Mouse (Mus musculus) heart, embryonic 10.5 days (tissue): ENCODE data around the gene Gm44502. TPM values are rescaled to one million over a fixed set of nuclear protein-coding genes. Genes with fewer than 3 reads are reported as not detected.
A peak's percentile ranks its signal among the peaks of the same experiment; 100 is the strongest.
"Not testable (repeated sequence)": the region's sequence is repeated elsewhere in the genome, so short reads cannot be mapped to it uniquely, and the experiment has no call there.

ENCODE experiments used
- DNase-seq: peaks from one replicate; pipeline ENCODE4 v3.0.0-alpha.2; 2017; ENCODE audit warnings: low spot score
- H3K27ac ChIP-seq: fragments of 300-500 bp; sonication (generic); 2 replicates; pipeline ENCODE4 v1.5.1; 2016; ENCODE audit warnings: mild to moderate bottlenecking
- H3K27me3 ChIP-seq: fragments of 300-500 bp; sonication (generic); 2 replicates; pipeline ENCODE4 v1.6.1; 2016; ENCODE audit warnings: mild to moderate bottlenecking; ENCODE audit not compliant: poor library complexity, insufficient read depth, severe bottlenecking
- H3K36me3 ChIP-seq: fragments of 300-500 bp; sonication (generic); 2 replicates; pipeline ENCODE4 v1.6.1; 2016; ENCODE audit warnings: mild to moderate bottlenecking, moderate library complexity
- H3K4me1 ChIP-seq: fragments of 300-500 bp; sonication (generic); 2 replicates; pipeline ENCODE4 v1.6.1; 2016; ENCODE audit warnings: mild to moderate bottlenecking
- H3K4me3 ChIP-seq: fragments of 300-500 bp; sonication (generic); 2 replicates; pipeline ENCODE4 v1.5.1; 2016; ENCODE audit warnings: mild to moderate bottlenecking, moderate library complexity
- H3K9me3 ChIP-seq: fragments of 300-500 bp; sonication (generic); 2 replicates; pipeline ENCODE4 v1.6.1; 2016; ENCODE audit warnings: mild to moderate bottlenecking, moderate library complexity
- WGBS: fragments of 180-500 bp; shearing (Covaris S2); methylation state at CpG from one replicate; pipeline ENCODE4 v1.1.7; 2016; 5-methylcytosine and 5-hydroxymethylcytosine counted together
- polyA plus RNA-seq: library from polyadenylated mRNA; unstranded; fragments of >200 nt; fragmentation: Nextera tagmentation; extraction: Ambion mirVana; gene quantifications from 2 replicates; pipeline ENCODE4 v1.2.1, GENCODE M21; 2016

The Gm44502 gene
- polyA plus RNA-seq, 1 experiment from 2014 or later, result 0.58 TPM

DNA sequence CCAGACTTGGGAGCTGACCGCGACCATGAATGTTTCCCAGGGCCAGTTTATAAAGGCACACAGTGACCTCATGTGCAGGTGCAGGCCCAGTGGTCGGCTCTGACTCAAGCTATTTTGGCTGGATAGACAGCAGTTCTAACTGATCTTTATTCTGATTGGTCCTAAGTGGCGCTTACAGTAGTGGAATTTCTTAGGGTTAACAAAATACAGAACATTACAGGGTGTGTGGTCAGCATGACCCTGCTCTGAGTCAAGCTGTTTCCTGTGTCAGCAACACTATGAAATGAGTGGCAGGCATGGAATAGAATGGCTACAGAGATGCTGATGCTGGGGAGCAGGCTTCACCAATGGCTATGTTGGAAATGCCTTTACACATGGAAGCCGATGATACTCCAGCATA lies 6.4 kb upstream of the Gm44502 start:
- 78% methylated on average over 5 of the region's 5 CpGs for WGBS
- no peaks in the 10 kb centered on the region for H3K27me3 ChIP-seq
- no peaks in the 10 kb centered on the region for H3K4me1 ChIP-seq
- H3K9me3 ChIP-seq, result no peaks in the 10 kb centered on the region
- no peak overlapping the region for H3K27ac ChIP-seq
- H3K4me3 ChIP-seq, result no peak overlapping the region
- DNase-seq, result no peak
- no peaks in the 10 kb centered on the region for H3K36me3 ChIP-seq

- no peak overlapping the region for H3K4me3 ChIP-seq
- no peak overlapping the region for H3K27ac ChIP-seq
- H3K36me3 ChIP-seq, result no peaks in the 10 kb centered on the region
- 71% methylated on average over 3 of the region's 3 CpGs for WGBS
- no peaks in the 10 kb centered on the region for H3K27me3 ChIP-seq
- DNase-seq, result no peak
- H3K9me3 ChIP-seq, result no peaks in the 10 kb centered on the region
- no peaks in the 10 kb centered on the region for H3K4me1 ChIP-seq
Measured at GRCm38 (mm10) chr15:89434136-89434535, 4.6 kb upstream of the Gm44502 start.

DNA sequence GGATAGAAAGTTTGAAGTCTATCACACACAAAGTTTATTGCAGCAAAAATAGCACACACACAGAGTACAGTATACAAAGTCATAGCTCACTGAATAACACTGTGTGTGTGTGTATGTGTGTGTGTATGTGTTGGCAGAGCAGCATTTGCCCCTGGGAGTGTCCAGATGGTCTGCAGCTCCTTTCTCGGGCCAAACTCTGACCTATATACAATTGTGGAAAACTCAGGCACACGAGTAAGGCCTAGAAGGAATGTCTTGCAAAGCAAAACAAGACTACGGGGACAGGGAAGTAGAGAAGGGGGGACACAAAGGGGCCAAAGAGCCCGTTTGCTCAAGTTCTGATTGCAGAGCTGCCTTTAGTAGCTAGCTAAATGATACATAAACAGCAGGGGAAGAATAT lies 3.5 kb upstream of the Gm44502 start:
- no peak overlapping the region for H3K27ac ChIP-seq
- H3K9me3 ChIP-seq, result no peaks in the 10 kb centered on the region
- H3K4me3 ChIP-seq, result no peak overlapping the region
- no peaks in the 10 kb centered on the region for H3K27me3 ChIP-seq
- H3K4me1 ChIP-seq, result peaks cover 10% of the 10 kb centered on the region
- H3K36me3 ChIP-seq, result peaks cover 4% of the 10 kb centered on the region
- 84% methylated on average over 4 of the region's 4 CpGs for WGBS
- DNase-seq, result peak; percentile 48

DNA sequence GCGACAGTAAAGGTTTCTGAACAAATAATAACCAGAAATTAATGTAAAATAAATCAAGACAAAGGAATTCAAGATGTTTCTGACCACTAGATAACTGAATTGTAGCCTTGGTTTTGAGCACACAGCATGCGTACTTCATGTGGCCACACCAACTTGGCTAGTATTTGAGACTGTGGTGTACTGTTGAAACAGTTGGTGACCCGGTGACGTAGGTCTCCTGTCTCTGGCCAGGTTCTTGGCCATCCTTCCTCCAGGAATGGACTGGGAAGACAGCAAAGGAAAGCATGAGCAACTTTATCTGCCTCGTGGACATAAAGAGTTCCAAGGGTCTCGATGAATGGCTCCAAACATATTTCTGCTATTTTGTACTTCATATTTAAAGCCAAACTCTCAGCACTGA lies 2.3 kb upstream of the Gm44502 start:
- Histone ChIP-seq H3K4me1 (peaks cover 13% of the 10 kb centered on the region), H3K4me3 (no peak overlapping the region), H3K27me3 (no peaks in the 10 kb centered on the region), H3K27ac (no peak overlapping the region), H3K36me3 (peaks cover 15% of the 10 kb centered on the region), H3K9me3 (no peaks in the 10 kb centered on the region)
- 89% methylated on average over 6 of the region's 6 CpGs for WGBS
- peak; percentile 45 for DNase-seq

DNA sequence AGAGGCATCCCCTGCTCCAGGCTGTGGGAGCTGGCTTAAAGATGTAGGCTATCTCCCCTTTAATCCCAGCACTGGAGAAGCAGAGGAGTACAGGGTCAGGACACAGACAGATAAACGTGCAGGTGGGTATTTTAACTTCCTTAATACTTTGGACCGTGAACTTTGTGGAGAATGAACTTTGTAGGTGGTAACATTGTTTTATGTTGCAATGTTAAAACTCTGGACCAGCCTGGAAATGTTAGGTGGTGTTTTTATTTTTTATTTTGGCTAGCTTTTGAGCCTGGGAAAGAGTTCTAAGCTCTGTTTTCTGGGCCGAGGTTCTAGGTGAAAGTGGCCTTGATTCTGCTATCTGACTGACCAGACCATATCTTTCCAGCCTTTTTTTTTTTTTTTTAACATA lies 1.8 kb upstream of the Gm44502 start:
- no peak overlapping the region for H3K27ac ChIP-seq
- H3K27me3 ChIP-seq, result no peaks in the 10 kb centered on the region
- H3K36me3 ChIP-seq, result peaks cover 20% of the 10 kb centered on the region
- H3K4me1 ChIP-seq, result peaks cover 18% of the 10 kb centered on the region
- peak; percentile 66 for DNase-seq
- 74% methylated on average over 3 of the region's 3 CpGs for WGBS
- no peak overlapping the region for H3K4me3 ChIP-seq
- no peaks in the 10 kb centered on the region for H3K9me3 ChIP-seq

- H3K27ac ChIP-seq, H3K9me3 ChIP-seq, H3K27me3 ChIP-seq: not testable (repeated sequence)
- 81% methylated on average over 9 of the region's 9 CpGs for WGBS
- H3K4me1 ChIP-seq, result peaks cover 23% of the 10 kb centered on the region
- H3K4me3 ChIP-seq, result peak overlapping the region; percentile 82; the same call in 1 of the 2 replicates
- H3K36me3 ChIP-seq, result peaks cover 23% of the 10 kb centered on the region
- peak; percentile 45 for DNase-seq
Measured at GRCm38 (mm10) chr15:89430771-89431170, 1.3 kb upstream of the Gm44502 start.

GRCm38 (mm10) chr15:89430341-89430740 lies 845 bp upstream of the Gm44502 start:
- peaks cover 23% of the 10 kb centered on the region for H3K36me3 ChIP-seq
- H3K27ac ChIP-seq, result peak overlapping the region; percentile 95
- H3K27me3 ChIP-seq, result no peaks in the 10 kb centered on the region
- peak overlapping the region; percentile 82 for H3K4me3 ChIP-seq
- H3K9me3 ChIP-seq, result no peaks in the 10 kb centered on the region
- peak; percentile 68 for DNase-seq
- H3K4me1 ChIP-seq, result peaks cover 27% of the 10 kb centered on the region
- WGBS, result 40% methylated on average over 6 of the region's 6 CpGs

DNA sequence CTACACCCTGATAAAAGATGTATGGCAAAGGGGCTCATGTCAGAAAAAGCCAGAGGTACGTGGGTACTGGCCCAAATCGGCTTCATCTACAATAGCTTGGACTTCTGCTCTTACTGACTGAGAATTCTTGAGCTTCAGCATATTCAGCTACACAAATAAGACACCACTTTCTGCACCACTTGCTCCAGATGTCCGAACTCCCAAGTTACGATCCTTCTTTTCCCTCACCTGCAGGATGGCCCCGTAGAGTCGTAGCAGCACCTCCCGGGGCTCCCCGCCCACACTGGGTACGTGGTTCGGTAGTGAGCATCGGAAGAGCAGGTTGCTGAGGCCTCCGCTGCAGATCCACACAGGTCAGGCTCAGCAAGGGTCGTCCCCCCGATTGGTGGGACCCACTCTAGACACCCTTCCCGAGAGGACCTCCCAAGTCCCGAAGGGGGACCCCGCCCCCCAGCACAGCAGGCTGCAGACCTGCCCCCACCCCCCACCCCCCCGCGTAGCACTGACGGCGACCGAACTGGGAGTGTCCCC lies 610 bp downstream of the Gm44502 start:
- H3K4me3 ChIP-seq, result peak overlapping the region; percentile 82
- peak overlapping the region; percentile 95 for H3K27ac ChIP-seq
- H3K4me1 ChIP-seq, result peaks cover 42% of the 10 kb centered on the region
- H3K36me3 ChIP-seq, result peaks cover 32% of the 10 kb centered on the region
- H3K27me3 ChIP-seq, result no peaks in the 10 kb centered on the region
- WGBS, result 5% methylated on average over 22 of the region's 22 CpGs
- DNase-seq, result peak; percentile 80
- no peaks in the 10 kb centered on the region for H3K9me3 ChIP-seq

DNA sequence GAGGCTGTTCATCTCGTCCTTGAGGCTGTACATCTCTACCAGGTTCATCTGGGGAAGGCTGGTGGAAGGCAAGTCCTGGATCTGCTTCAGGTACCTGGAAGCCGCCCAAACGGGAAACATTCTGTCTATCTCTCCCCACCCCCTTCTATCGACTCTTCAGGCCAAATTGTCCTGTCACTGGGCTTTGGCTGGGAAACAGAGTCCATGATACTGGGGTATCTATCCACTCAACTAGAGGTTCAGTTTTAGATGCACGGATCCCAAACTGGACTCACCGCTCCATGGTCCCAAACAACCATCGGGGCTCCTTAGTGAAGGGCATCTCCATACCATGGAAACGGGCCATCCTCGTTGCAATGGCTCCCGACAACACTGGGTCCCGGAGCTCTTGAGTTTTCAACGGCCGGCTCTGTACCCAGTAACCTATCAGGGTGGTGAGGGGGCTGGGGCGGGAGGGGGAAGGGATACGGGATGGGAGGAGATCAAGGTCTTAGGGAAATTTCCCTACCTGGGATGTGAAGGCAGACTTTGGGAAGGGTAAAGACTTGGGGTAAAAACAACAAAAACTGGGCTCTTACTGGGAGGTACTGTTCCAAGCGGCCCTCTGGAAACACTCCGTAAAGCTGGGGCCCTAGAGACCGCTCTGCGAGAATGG lies 1.2 kb downstream of the Gm44502 start:
- H3K36me3 ChIP-seq, result peaks cover 38% of the 10 kb centered on the region
- H3K4me1 ChIP-seq, result peaks cover 48% of the 10 kb centered on the region
- WGBS, result 75% methylated on average over 19 of the region's 19 CpGs
- H3K9me3 ChIP-seq, result no peaks in the 10 kb centered on the region
- H3K4me3 ChIP-seq, result peak overlapping the region; percentile 82
- peak overlapping the region; percentile 95; the same call in 1 of the 2 replicates for H3K27ac ChIP-seq
- peak; percentile 68 for DNase-seq
- no peaks in the 10 kb centered on the region for H3K27me3 ChIP-seq

GRCm38 (mm10) chr15:89426716-89427115 lies 2.8 kb downstream of the Gm44502 start:
- H3K9me3 ChIP-seq, result no peaks in the 10 kb centered on the region
- no peak for DNase-seq
- H3K4me1 ChIP-seq, result peaks cover 50% of the 10 kb centered on the region
- no peaks in the 10 kb centered on the region for H3K27me3 ChIP-seq
- WGBS, result 86% methylated on average over 10 of the region's 10 CpGs
- peaks cover 54% of the 10 kb centered on the region for H3K36me3 ChIP-seq
- H3K4me3 ChIP-seq, result no peak overlapping the region
- H3K27ac ChIP-seq, result peak overlapping the region; percentile 94

GRCm38 (mm10) chr15:89425711-89426121 lies 3.8 kb downstream of the Gm44502 start, which contains the start of gene Cpt1b:
Gene Cpt1b (minus strand): TSS chr15:89425863.
- Histone ChIP-seq H3K9me3 (no peaks in the 10 kb centered on the region), H3K4me3 (peak within 1 kb of the TSS; percentile 63), H3K27ac (peak within 1 kb of the TSS; percentile 94), H3K4me1 (peaks cover 50% of the 10 kb centered on the region), H3K36me3 (peaks cover 62% of the 10 kb centered on the region), H3K27me3 (no peaks in the 10 kb centered on the region)
- DNase-seq, result peak; percentile 92
- WGBS, result 13% methylated on average over 6 of the region's 6 CpGs

DNA sequence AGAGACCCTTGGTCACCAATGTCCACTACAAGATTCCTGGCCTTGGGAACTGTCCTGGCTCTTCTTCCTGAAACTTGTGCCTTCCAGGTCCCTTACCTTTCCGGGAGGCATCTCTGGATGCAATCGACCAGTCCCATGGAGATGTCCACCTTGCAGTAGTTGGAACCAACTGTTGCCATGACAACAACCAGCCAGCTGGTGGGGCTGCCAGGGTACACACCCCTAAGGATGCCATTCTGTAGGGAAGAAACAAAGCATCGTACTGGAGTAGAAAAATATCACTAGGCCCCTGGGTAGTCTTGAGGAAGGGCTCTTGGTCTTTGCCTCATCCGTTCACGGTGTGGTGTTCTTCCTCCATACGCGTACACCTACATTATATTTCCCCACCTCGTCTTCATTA lies 4.9 kb downstream of the Gm44502 start:
- Histone ChIP-seq H3K4me1 (peaks cover 50% of the 10 kb centered on the region), H3K9me3 (no peaks in the 10 kb centered on the region), H3K36me3 (peaks cover 72% of the 10 kb centered on the region), H3K27me3 (no peaks in the 10 kb centered on the region), H3K27ac (peak overlapping the region; percentile 94), H3K4me3 (peak overlapping the region; percentile 63)
- WGBS, result 79% methylated on average over 8 of the region's 8 CpGs
- DNase-seq, result no peak

- no peaks in the 10 kb centered on the region for H3K27me3 ChIP-seq
- WGBS, result 88% methylated on average over 9 of the region's 9 CpGs
- H3K27ac ChIP-seq, result no peak overlapping the region
- no peaks in the 10 kb centered on the region for H3K9me3 ChIP-seq
- peaks cover 39% of the 10 kb centered on the region for H3K4me1 ChIP-seq
- H3K4me3 ChIP-seq, result no peak overlapping the region
- peaks cover 86% of the 10 kb centered on the region for H3K36me3 ChIP-seq
- DNase-seq, result no peak
Measured at GRCm38 (mm10) chr15:89421938-89422337, 7.6 kb downstream of the Gm44502 start.
